Mouse (Mus musculus) liver, embryonic 11.5 days (tissue): ENCODE data around the gene Exosc1. TPM values are rescaled to one million over a fixed set of nuclear protein-coding genes. Genes with fewer than 3 reads are reported as not detected.

Experiments used
- ATAC-seq: fragments of 200-750 bp; cut with Nextera tagmentation; replicated peaks from 2 replicates; pipeline ENCODE4 v1.8.0; 2017; ENCODE audit warnings: moderate number of reproducible peaks, mild to moderate bottlenecking, moderate TSS enrichment, moderate library complexity; ENCODE audit not compliant: low FRiP score
- DNase-seq: peaks from one replicate; pipeline ENCODE4 v3.0.0-alpha.2; 2017; ENCODE audit warnings: low spot score
- H3K27ac ChIP-seq: fragments of 300-500 bp; sonication (generic); 2 replicates; pipeline ENCODE4 v1.5.1; 2014; ENCODE audit warnings: mild to moderate bottlenecking, low read depth, low read length, control low read depth
- H3K27me3 ChIP-seq: fragments of 300-500 bp; sonication (generic); replicated peaks from 2 replicates; pipeline ENCODE4 v1.6.1; 2014; ENCODE audit warnings: low read length, mixed read lengths; ENCODE audit not compliant: control insufficient read depth, insufficient read depth
- H3K36me3 ChIP-seq: fragments of 300-500 bp; sonication (generic); 2 replicates; pipeline ENCODE4 v1.6.1; 2014; ENCODE audit warnings: mild to moderate bottlenecking, low read length, moderate library complexity, mixed read lengths; ENCODE audit not compliant: control insufficient read depth, insufficient read depth
- H3K4me1 ChIP-seq: fragments of 300-500 bp; sonication (generic); replicated peaks from 2 replicates; pipeline ENCODE4 v1.6.1; 2014; ENCODE audit warnings: low read length, mixed read lengths; ENCODE audit not compliant: control insufficient read depth, insufficient read depth
- H3K4me2 ChIP-seq: fragments of 300-500 bp; sonication (generic); 2 replicates; pipeline ENCODE4 v1.6.1; 2014; ENCODE audit warnings: mild to moderate bottlenecking, control low read depth, moderate library complexity
- H3K4me3 ChIP-seq: fragments of 300-500 bp; sonication (generic); 2 replicates; pipeline ENCODE4 v1.5.1; 2014; ENCODE audit warnings: low read depth, low read length, control low read depth
- H3K9ac ChIP-seq: fragments of 300-500 bp; sonication (generic); 2 replicates; pipeline ENCODE4 v1.6.1; 2014; ENCODE audit warnings: low read depth, low read length, control low read depth
- H3K9me3 ChIP-seq: fragments of 300-500 bp; sonication (generic); 2 replicates; pipeline ENCODE4 v1.6.1; 2016; ENCODE audit warnings: low read length, inconsistent platforms, mixed read lengths; ENCODE audit not compliant: control insufficient read depth
- WGBS: fragments of 180-500 bp; shearing (Covaris S2); extraction: QIAGEN DNeasy Blood & Tissue Kit; methylation state at CpG from one replicate; pipeline ENCODE4 v1.1.7; 2014; 5-methylcytosine and 5-hydroxymethylcytosine counted together
- polyA plus RNA-seq: library from polyadenylated mRNA; unstranded; fragments of >200 nt; fragmentation: Nextera tagmentation; extraction: Ambion mirVana; gene quantifications from 2 replicates; pipeline ENCODE4 v1.2.1, GENCODE M21; 2014

Gene Exosc1
- polyA plus RNA-seq, 1 experiment from 2014 or later = 109 TPM

DNA sequence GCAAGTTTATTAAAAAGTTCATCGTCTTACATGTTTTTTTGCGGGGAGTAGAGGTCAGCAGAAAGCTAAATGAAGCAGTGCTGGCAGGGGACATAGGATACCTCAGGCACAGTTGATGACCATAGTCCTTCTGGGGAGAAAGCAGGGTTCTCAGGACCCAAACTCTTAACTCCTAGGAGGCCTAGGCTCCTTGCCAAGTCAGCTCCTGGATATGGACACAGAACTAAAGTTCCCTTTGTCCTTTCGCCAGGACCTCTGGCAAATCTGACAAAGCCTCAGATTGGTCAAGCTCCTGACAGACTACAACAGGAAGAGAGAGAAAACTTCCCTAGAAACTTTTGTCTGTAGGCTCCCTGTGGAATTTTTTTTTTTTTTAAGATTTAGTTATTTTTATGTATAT, 24.5 kb downstream of the Exosc1 start:
- 92% methylated on average over 3 of the region's 3 CpGs for WGBS
- ATAC-seq = no peak
- Histone ChIP-seq H3K9me3 (no peaks in the 10 kb centered on the region), H3K9ac (no peak overlapping the region), H3K4me1 (peaks cover 37% of the 10 kb centered on the region), H3K27ac (no peak overlapping the region), H3K36me3 (no peaks in the 10 kb centered on the region), H3K4me2 (no peak overlapping the region), H3K4me3 (no peak overlapping the region), H3K27me3 (no peaks in the 10 kb centered on the region)
- no peak for DNase-seq

DNA sequence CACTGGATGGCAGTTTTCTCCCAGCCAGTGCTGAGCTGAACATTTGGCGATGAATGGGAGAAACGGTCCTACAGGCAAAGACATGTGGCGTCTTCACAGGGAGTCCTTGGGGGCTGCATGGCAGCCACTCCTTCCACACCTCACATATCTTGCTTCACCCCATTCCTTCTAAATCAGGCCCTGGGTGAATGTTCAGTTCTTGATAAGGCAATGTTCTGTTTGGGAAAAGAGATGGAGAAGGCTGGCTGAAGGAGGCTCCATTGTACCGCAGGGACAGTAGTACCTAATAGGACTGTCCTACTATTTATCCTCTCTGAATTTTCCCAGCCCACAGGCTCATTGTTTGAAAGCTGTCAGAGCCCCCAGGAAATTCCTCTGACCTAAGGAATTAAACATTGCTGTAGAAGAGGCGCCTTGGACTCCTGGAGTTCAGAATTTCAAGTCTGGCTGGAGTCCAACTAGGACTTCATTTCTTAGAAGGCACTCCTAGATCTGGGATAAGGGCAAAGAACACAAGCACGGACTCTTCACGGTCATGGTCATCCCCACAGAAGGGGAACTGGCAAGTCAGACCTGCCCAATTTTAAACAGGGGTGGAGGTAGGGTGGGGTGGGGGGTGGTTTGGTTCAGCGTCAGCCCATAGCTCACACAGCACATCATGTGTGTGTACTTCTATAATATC, 26.0 kb downstream of the Exosc1 start:
- Histone ChIP-seq H3K4me3 (no peak overlapping the region), H3K36me3 (no peaks in the 10 kb centered on the region), H3K9me3 (no peaks in the 10 kb centered on the region), H3K27ac (peak overlapping the region; percentile 65), H3K4me1 (peaks cover 30% of the 10 kb centered on the region), H3K27me3 (no peaks in the 10 kb centered on the region), H3K4me2 (peak overlapping the region; percentile 30), H3K9ac (no peak overlapping the region; the same call in 1 of the 2 replicates)
- DNase-seq (no peak), ATAC-seq (peak; percentile 33; the same call in 1 of the 2 replicates)
- 39% methylated on average over 8 of the region's 8 CpGs for WGBS

DNA sequence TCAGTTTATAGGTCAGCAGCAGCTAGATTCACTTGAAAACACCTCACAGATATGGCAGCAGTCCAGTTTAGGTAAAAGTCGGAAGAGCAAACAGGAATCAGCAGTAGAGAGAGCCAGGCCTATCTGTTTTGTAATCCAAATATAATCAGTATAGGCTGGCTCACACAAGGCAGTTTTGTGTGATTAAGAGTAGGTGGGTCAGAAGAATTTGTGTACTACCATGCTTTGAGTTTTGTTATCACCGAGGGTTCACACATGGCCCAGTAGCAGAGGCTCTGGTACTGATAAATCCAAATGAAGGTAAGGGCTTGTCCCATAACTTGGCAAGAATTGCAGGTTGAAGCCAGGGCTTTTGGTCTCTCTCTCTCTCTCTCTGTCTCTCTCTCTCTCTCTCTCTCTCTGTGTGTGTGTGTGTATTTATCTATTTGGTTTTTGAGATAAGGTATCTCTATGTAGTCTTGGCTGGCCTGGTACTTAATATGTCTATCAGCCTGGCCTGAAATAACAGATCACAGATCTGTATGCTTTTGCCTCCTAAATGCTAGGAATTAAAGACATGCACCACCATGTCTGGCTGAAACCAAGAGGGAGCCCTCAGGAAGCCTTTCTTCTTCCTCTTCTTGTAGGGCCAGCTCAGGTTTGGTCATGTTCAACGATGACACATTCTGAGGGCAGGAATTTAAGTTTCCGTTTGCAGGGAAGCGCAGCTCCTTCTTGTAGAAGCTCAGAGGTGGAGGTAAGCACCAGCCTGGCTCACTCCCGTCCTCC, 26.7 kb downstream of the Exosc1 start:
- Histone ChIP-seq H3K4me2 (peak overlapping the region; percentile 30), H3K9me3 (no peaks in the 10 kb centered on the region), H3K27me3 (no peaks in the 10 kb centered on the region), H3K4me3 (no peak overlapping the region), H3K9ac (no peak overlapping the region; the same call in 1 of the 2 replicates), H3K4me1 (peaks cover 32% of the 10 kb centered on the region), H3K36me3 (no peaks in the 10 kb centered on the region), H3K27ac (peak overlapping the region; percentile 65)
- WGBS = 33% methylated on average over 6 of the region's 6 CpGs
- DNase-seq = no peak
- ATAC-seq = peak; percentile 73

DNA sequence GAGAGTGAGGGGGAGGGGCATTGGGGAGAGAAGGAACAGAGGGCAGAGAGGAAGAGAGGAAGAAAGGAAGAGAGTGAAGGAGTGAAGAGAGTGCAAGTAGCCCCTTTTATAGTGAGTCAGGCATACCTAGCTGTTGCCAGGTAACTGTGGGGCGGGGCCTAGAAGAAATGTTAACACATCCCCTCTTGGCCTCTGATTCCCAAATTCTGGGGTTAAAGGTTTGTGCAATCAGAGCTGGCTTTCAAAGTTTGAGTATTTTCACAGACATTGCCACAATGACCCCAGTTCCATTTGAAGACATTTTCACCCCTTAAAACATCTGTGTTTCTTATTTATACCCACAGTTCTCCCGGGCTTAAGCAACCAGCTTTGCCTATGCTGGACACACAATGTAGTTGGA, 28.0 kb downstream of the Exosc1 start:
- no peaks in the 10 kb centered on the region for H3K36me3 ChIP-seq
- H3K9ac ChIP-seq = no peak overlapping the region
- ATAC-seq = no peak
- 85% methylated on average over 2 of the region's 2 CpGs for WGBS
- no peak overlapping the region for H3K27ac ChIP-seq
- H3K9me3 ChIP-seq = no peaks in the 10 kb centered on the region
- no peak for DNase-seq
- no peak overlapping the region for H3K4me3 ChIP-seq
- no peaks in the 10 kb centered on the region for H3K27me3 ChIP-seq
- no peak overlapping the region for H3K4me2 ChIP-seq
- peaks cover 32% of the 10 kb centered on the region for H3K4me1 ChIP-seq

GRCm38 (mm10) chr19:41902848-41903593, 30.2 kb downstream of the Exosc1 start:
- no peak overlapping the region for H3K4me3 ChIP-seq
- no peak overlapping the region for H3K9ac ChIP-seq
- peaks cover 32% of the 10 kb centered on the region for H3K4me1 ChIP-seq
- no peak overlapping the region for H3K27ac ChIP-seq
- no peak for DNase-seq
- 45% methylated on average over 10 of the region's 10 CpGs for WGBS
- no peak for ATAC-seq
- H3K4me2 ChIP-seq = peak overlapping the region; percentile 12
- no peaks in the 10 kb centered on the region for H3K36me3 ChIP-seq
- H3K9me3 ChIP-seq = no peaks in the 10 kb centered on the region
- H3K27me3 ChIP-seq = no peaks in the 10 kb centered on the region

GRCm38 (mm10) chr19:41901696-41902095, 31.5 kb downstream of the Exosc1 start:
- Histone ChIP-seq H3K4me2 (no peak overlapping the region), H3K4me1 (peaks cover 21% of the 10 kb centered on the region), H3K27me3 (no peaks in the 10 kb centered on the region), H3K4me3 (no peak overlapping the region), H3K9me3 (no peaks in the 10 kb centered on the region), H3K9ac (no peak overlapping the region), H3K27ac (peak overlapping the region; percentile 38; the same call in 1 of the 2 replicates), H3K36me3 (no peaks in the 10 kb centered on the region)
- WGBS = 60% methylated on average over 2 of the region's 2 CpGs
- ATAC-seq = no peak
- DNase-seq = no peak

DNA sequence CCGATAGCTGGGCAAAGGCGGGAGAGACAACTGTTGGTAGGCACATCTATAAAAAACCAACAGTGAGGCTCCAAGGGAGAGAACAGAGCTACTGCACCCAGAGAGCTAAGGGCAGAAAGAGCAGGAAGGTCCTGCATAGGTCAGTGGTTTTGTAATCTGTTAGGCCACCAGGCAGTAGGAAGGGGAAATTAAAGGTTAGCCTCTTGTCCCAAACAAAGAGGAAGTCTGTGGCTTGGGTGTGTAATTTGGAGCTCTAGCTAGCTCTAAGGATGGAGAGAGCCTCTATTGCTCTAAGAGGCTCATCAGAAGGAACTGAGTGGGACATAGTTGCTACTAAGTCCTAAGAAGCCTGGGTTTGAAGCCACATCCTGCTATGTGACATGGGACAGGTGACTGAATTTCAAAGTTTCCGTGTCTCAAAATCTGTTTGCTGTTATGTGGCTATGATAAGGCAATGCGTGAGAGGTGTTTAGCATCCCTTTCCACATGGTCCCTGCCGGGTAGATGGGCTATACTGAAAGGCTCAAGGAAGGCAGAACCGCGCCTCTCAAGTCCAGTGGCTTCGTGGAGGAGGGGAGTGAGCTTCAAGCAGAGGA, 32.6 kb downstream of the Exosc1 start:
- peaks cover 10% of the 10 kb centered on the region for H3K4me1 ChIP-seq
- H3K27me3 ChIP-seq = no peaks in the 10 kb centered on the region
- no peak overlapping the region for H3K27ac ChIP-seq
- no peak overlapping the region for H3K4me2 ChIP-seq
- H3K9ac ChIP-seq = no peak overlapping the region
- no peak for DNase-seq
- H3K9me3 ChIP-seq = no peaks in the 10 kb centered on the region
- H3K4me3 ChIP-seq = no peak overlapping the region
- 50% methylated on average over 8 of the region's 8 CpGs for WGBS
- no peaks in the 10 kb centered on the region for H3K36me3 ChIP-seq
- no peak for ATAC-seq

- Histone ChIP-seq H3K9me3 (no peaks in the 10 kb centered on the region), H3K27me3 (no peaks in the 10 kb centered on the region), H3K27ac (no peak overlapping the region), H3K4me2 (no peak overlapping the region), H3K9ac (no peak overlapping the region), H3K36me3 (no peaks in the 10 kb centered on the region), H3K4me3 (no peak overlapping the region), H3K4me1 (peaks cover 14% of the 10 kb centered on the region)
- 46% methylated on average over 4 of the region's 4 CpGs for WGBS
- no peak for DNase-seq
- ATAC-seq = no peak
These were observed 34.4 kb downstream of the Exosc1 start for GRCm38 (mm10) chr19:41898860-41899259.
